Mouse (Mus musculus): ENCODE data around the gene Nucb1. TPM values are rescaled to one million over a fixed set of nuclear protein-coding genes. Genes with fewer than 3 reads are reported as not detected.
"Not testable (repeated sequence)": the region's sequence is repeated elsewhere in the genome, so short reads cannot be mapped to it uniquely, and the experiment has no call there.

Nucb1 gene
- total RNA-seq, 4 experiments from 2014 or later = 130 to 149 (median 139) TPM

- DNase-seq (ENCODE audit: low spot score) = not testable (repeated sequence)
These were observed 47.3 kb downstream of the Nucb1 start for GRCm38 (mm10) chr7:45462868-45463267.

- no peak for DNase-seq (ENCODE audit: low spot score)
These were observed 47.9 kb downstream of the Nucb1 start for GRCm38 (mm10) chr7:45462325-45462724.

GRCm38 (mm10) chr7:45461781-45462180 lies 48.4 kb downstream of the Nucb1 start:
- DNase-seq (ENCODE audit: low spot score) = no peak

- no peak for DNase-seq (ENCODE audit: low spot score)
These were observed 48.9 kb downstream of the Nucb1 start for GRCm38 (mm10) chr7:45461326-45461725.

GRCm38 (mm10) chr7:45460860-45461314 lies 49.3 kb downstream of the Nucb1 start:
- peak; percentile 68 for DNase-seq (ENCODE audit: low spot score)

GRCm38 (mm10) chr7:45460377-45460776 lies 49.8 kb downstream of the Nucb1 start:
- DNase-seq (ENCODE audit: low spot score) = no peak

GRCm38 (mm10) chr7:45459564-45460140 lies 50.6 kb downstream of the Nucb1 start, which contains the start of gene Ftl1:
TSS of gene Ftl1 (minus strand) at chr7:45459884.
- DNase-seq (ENCODE audit: low spot score) = peak; percentile 98

- DNase-seq (ENCODE audit: low spot score) = peak; percentile 84
These were observed 51.2 kb downstream of the Nucb1 start for GRCm38 (mm10) chr7:45458748-45459563.

- DNase-seq (ENCODE audit: low spot score) = peak; percentile 55
These were observed 52.8 kb downstream of the Nucb1 start for GRCm38 (mm10) chr7:45457204-45458060.

GRCm38 (mm10) chr7:45456721-45457203 lies 53.4 kb downstream of the Nucb1 start:
- DNase-seq (ENCODE audit: low spot score) = no peak

GRCm38 (mm10) chr7:45455932-45456696 lies 54.1 kb downstream of the Nucb1 start:
- DNase-seq (ENCODE audit: low spot score) = no peak

- no peak for DNase-seq (ENCODE audit: low spot score)
These were observed 55.2 kb downstream of the Nucb1 start for GRCm38 (mm10) chr7:45454971-45455370.

- peak; percentile 80 for DNase-seq (ENCODE audit: low spot score)
These were observed 58.7 kb downstream of the Nucb1 start for GRCm38 (mm10) chr7:45451344-45451982.

- DNase-seq (ENCODE audit: low spot score) = no peak
These were observed 60.2 kb downstream of the Nucb1 start for GRCm38 (mm10) chr7:45449974-45450373.

- DNase-seq (ENCODE audit: low spot score) = no peak
These were observed 62.7 kb downstream of the Nucb1 start for GRCm38 (mm10) chr7:45447325-45447990.

GRCm38 (mm10) chr7:45446589-45446988 lies 63.6 kb downstream of the Nucb1 start:
- no peak for DNase-seq (ENCODE audit: low spot score)

GRCm38 (mm10) chr7:45443526-45444420 lies 66.4 kb downstream of the Nucb1 start:
- no peak for DNase-seq (ENCODE audit: low spot score)
